In the genomic region with DNA sequence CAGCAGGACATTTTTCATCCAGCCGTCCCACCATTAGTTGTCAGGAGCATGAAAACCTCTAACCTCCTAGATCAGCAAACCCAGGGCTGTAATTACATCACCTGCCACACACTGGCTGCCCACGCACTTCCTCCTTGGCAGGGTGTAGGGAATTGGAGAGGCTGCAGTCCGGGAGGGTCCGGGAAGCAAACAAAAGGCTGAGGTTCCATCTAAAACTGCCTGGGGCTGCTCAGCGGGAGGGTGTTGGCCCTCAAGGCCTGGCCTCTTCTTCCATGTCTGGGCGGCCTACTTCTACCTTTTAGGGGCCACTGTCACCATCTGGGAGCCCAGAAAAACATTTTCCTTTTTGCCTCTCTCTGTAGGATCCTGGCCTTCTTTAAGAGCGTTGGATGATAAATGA, we compare ENCODE assay signal across 8 mouse cellular contexts. TPM values are rescaled to one million over a fixed set of nuclear protein-coding genes. Genes with fewer than 3 reads are reported as not detected.
DNase-seq lines count a peak whose midpoint lies in the region; ATAC-seq lines count a peak whose summit lies in the region.

No protein-coding gene starts in this region.

- H3K27ac ChIP-seq in forebrain, embryonic 11.5 days (ENCODE audit: low read depth, low read length) = no peak overlapping the region
- H3K27ac ChIP-seq in intestine, embryonic 16.5 days (ENCODE audit: low read length) = peak overlapping the region; percentile 95; the same call in 1 of the 2 replicates
- peak overlapping the region; percentile 87 for H3K27ac ChIP-seq in macrophage

- no peaks in the 10 kb centered on the region for H3K27me3 ChIP-seq in forebrain, embryonic 11.5 days (ENCODE audit: control insufficient read depth, insufficient read depth, low read length)
- H3K27me3 ChIP-seq in intestine, embryonic 16.5 days (replicated peaks; ENCODE audit: control insufficient read depth, insufficient read depth, low read length) = 0 out of 2 replicates have a peak, but pooled peaks cover 3% of the 10 kb centered on the region

- no peaks in the 10 kb centered on the region for H3K36me3 ChIP-seq in forebrain, embryonic 11.5 days (ENCODE audit: control insufficient read depth, insufficient read depth, low read length)
- H3K36me3 ChIP-seq in intestine, embryonic 16.5 days (ENCODE audit: control insufficient read depth, insufficient read depth, low read length) = no peaks in the 10 kb centered on the region
- H3K36me3 ChIP-seq in macrophage (ENCODE audit: inconsistent target) = no peaks in the 10 kb centered on the region

- DNase-seq in adrenal gland, adult (ENCODE audit: inconsistent age in 2 of 2, low spot score in 1 of 2) = peak; percentile 60 to 80
- DNase-seq in adrenal gland, adult 8-10 months = no peak
- peak; percentile 11 for DNase-seq in NIH3T3 (ENCODE audit: low read depth)
- DNase-seq in forebrain, embryonic 11.5 days (ENCODE audit: low spot score) = peak; percentile 54
- no peak for DNase-seq in urinary bladder, postnatal 36 days (ENCODE audit: low spot score in 2 of 2)

- no peaks in the 10 kb centered on the region for H3K9me3 ChIP-seq in forebrain, embryonic 11.5 days (ENCODE audit: control insufficient read depth, low read length)
- no peaks in the 10 kb centered on the region for H3K9me3 ChIP-seq in intestine, embryonic 16.5 days (ENCODE audit: control insufficient read depth, low read length)

- no peak overlapping the region; the same call in 1 of the 2 replicates for H3K4me2 ChIP-seq in forebrain, embryonic 11.5 days (ENCODE audit: low read depth, low read length, severe bottlenecking)
- peak overlapping the region; percentile 87 for H3K4me2 ChIP-seq in intestine, embryonic 16.5 days (ENCODE audit: low read depth, low read length)

- peaks cover 6% of the 10 kb centered on the region; the same call in 1 of the 2 replicates for H3K4me1 ChIP-seq in forebrain, embryonic 11.5 days (replicated peaks; ENCODE audit: control insufficient read depth, insufficient read depth, low read length)
- H3K4me1 ChIP-seq in intestine, embryonic 16.5 days (ENCODE audit: control insufficient read depth, insufficient read depth, low read length) = 0 out of 2 replicates have a peak, but pooled peaks cover 10% of the 10 kb centered on the region

- 14% methylated on average over 7 of the region's 7 CpGs for WGBS in forebrain, embryonic 11.5 days
- 27% methylated on average over 7 of the region's 7 CpGs for WGBS in intestine, embryonic 16.5 days
- WGBS in macrophage (ENCODE audit: missing documents) = 14% methylated on average over 7 of the region's 7 CpGs

- ATAC-seq in forebrain, embryonic 11.5 days (replicated peaks; ENCODE audit: low FRiP score) = no peak
- no peak for ATAC-seq in intestine, embryonic 16.5 days
- no peak for ATAC-seq in megakaryocyte-erythroid progenitor cell, adult 5-6 weeks (replicated peaks; ENCODE audit: low FRiP score, low TSS enrichment, poor library complexity, severe bottlenecking)

- H3K9ac ChIP-seq in forebrain, embryonic 11.5 days (ENCODE audit: low read length) = no peak overlapping the region
- peak overlapping the region; percentile 95 for H3K9ac ChIP-seq in intestine, embryonic 16.5 days (ENCODE audit: low read depth, low read length)

- no peak overlapping the region for H3K4me3 ChIP-seq in forebrain, embryonic 11.5 days (ENCODE audit: low read depth, low read length)
- H3K4me3 ChIP-seq in intestine, embryonic 16.5 days (ENCODE audit: low read length) = peak overlapping the region; percentile 90
- H3K4me3 ChIP-seq in macrophage (ENCODE audit: inconsistent target) = peak overlapping the region; percentile 52

- H3K79me2 ChIP-seq in macrophage (ENCODE audit: inconsistent target) = peaks cover 47% of the 10 kb centered on the region

RNA-seq across cellular contexts. Expression of a gene that starts 1.1 kb away (rescaled TPM):
- 100 to 1,000 TPM; 129 to 144 (median 136) TPM for total RNA-seq in adrenal gland, adult 8-10 months (2022)
- polyA plus RNA-seq in forebrain, embryonic 11.5 days (2014; fragmentation: Nextera tagmentation; extraction: Ambion mirVana) = 26.8 and 28.9 TPM in 2 replicates
- polyA plus RNA-seq in intestine, embryonic 16.5 days (2015; fragmentation: Nextera tagmentation; extraction: Ambion mirVana) = 8.9 and 10.9 TPM in 2 replicates
- 100 to 1,000 TPM in 16 of 26 experiments, 10 to 100 TPM in 10; 73.6 to 483 (median 123) TPM for total RNA-seq in macrophage (2018; cell fraction: chromatin; rRNA removed)
- total RNA-seq in macrophage (2018; cell fraction: cytosol; rRNA removed) = 100 to 1,000 TPM in 1 of 26 experiments, 10 to 100 TPM in 25; 46.8 to 160 (median 59.8) TPM
- total RNA-seq in macrophage (2018; cell fraction: nucleus; rRNA removed) = 100 to 1,000 TPM in 14 of 26 experiments, 10 to 100 TPM in 12; 64.4 to 286 (median 111) TPM
- polyA plus RNA-seq in macrophage (2018) = 38.8 to 50.7 TPM (median 45.1 TPM) in 3 replicates
- 26.5 and 30.9 TPM in 2 replicates for total RNA-seq in megakaryocyte-erythroid progenitor cell, adult 5-6 weeks (2014; fragmentation: Nextera tagmentation)
- total RNA-seq in megakaryocyte-erythroid progenitor cell, adult 5-6 weeks (2017) = 8.1 and 11.3 TPM in 2 replicates

Comparison
In these comparisons a context has a peak if more than half of its experiments do, and no peak if none do; other contexts are left out.
1. DNase-seq: peak in adrenal gland, adult (2 of 2), NIH3T3 (single experiment) and forebrain, embryonic 11.5 days (single experiment); none in adrenal gland, adult 8-10 months (single experiment) and urinary bladder, postnatal 36 days (0 of 2).